Mouse (Mus musculus) lung, postnatal 0 days (tissue): ENCODE measurements around the gene Cpne6. TPM values are rescaled to one million over a fixed set of nuclear protein-coding genes. Genes with fewer than 3 reads are reported as not detected.

ENCODE experiments used
- ATAC-seq: fragments of 200-750 bp; cut with Nextera tagmentation; 2 replicates; pipeline ENCODE4 v1.8.0; 2017; ENCODE audit warnings: moderate library complexity
- DNase-seq: peaks from one replicate; pipeline ENCODE4 v3.0.0-alpha.2; 2016; ENCODE audit warnings: low spot score
- H3K27ac ChIP-seq: fragments of 300-500 bp; sonication (generic); 2 replicates; pipeline ENCODE4 v1.5.1; 2014; ENCODE audit warnings: antibody characterized with exemption, mild to moderate bottlenecking, low read length, mixed read lengths
- H3K27me3 ChIP-seq: fragments of 300-500 bp; sonication (generic); replicated peaks from 2 replicates; pipeline ENCODE4 v1.6.1; 2014; ENCODE audit warnings: low read length, mixed read lengths; ENCODE audit not compliant: insufficient read depth
- H3K36me3 ChIP-seq: fragments of 300-500 bp; sonication (generic); 2 replicates; pipeline ENCODE4 v1.6.1; 2014; ENCODE audit warnings: low read length, mixed read lengths; ENCODE audit not compliant: insufficient read depth
- H3K4me1 ChIP-seq: fragments of 300-500 bp; sonication (generic); 2 replicates; pipeline ENCODE4 v1.6.1; 2014; ENCODE audit warnings: antibody characterized with exemption, low read depth, low read length, mixed read lengths; ENCODE audit not compliant: insufficient read depth
- H3K4me2 ChIP-seq: fragments of 300-500 bp; sonication (generic); replicated peaks from 2 replicates; pipeline ENCODE4 v1.6.1; 2014; ENCODE audit warnings: low read depth, mild to moderate bottlenecking, low read length, moderate library complexity, mixed read lengths
- H3K4me3 ChIP-seq: fragments of 300-500 bp; sonication (generic); 2 replicates; pipeline ENCODE4 v1.5.1; 2014; ENCODE audit warnings: low read depth, low read length
- H3K9ac ChIP-seq: fragments of 300-500 bp; sonication (generic); replicated peaks from 2 replicates; pipeline ENCODE4 v1.6.1; 2014; ENCODE audit warnings: low read depth, mild to moderate bottlenecking
- H3K9me3 ChIP-seq: fragments of 300-500 bp; sonication (generic); 2 replicates; pipeline ENCODE4 v1.6.1; 2016; ENCODE audit warnings: low read length, mixed read lengths
- CTCF ChIP-seq: IDR thresholded peaks from 2 replicates; pipeline ENCODE4 v1.5.1; 2016; ENCODE audit warnings: antibody characterized with exemption, mild to moderate bottlenecking
- EP300 ChIP-seq: IDR thresholded peaks from 2 replicates; pipeline ENCODE4 v1.6.1; 2016; ENCODE audit warnings: antibody characterized with exemption, mild to moderate bottlenecking, control low read depth
- WGBS: fragments of 180-500 bp; shearing (Covaris S2); extraction: QIAGEN DNeasy Blood & Tissue Kit; methylation state at CpG from one replicate; pipeline ENCODE4 v1.1.7; 2014; 5-methylcytosine and 5-hydroxymethylcytosine counted together
- polyA plus RNA-seq: library from polyadenylated mRNA; unstranded; fragments of >200 nt; fragmentation: Nextera tagmentation; extraction: Ambion mirVana; gene quantifications from 2 replicates; pipeline ENCODE4 v1.2.1, GENCODE M21; 2015

The Cpne6 gene
- polyA plus RNA-seq, 1 experiment from 2014 or later = not detected

DNA sequence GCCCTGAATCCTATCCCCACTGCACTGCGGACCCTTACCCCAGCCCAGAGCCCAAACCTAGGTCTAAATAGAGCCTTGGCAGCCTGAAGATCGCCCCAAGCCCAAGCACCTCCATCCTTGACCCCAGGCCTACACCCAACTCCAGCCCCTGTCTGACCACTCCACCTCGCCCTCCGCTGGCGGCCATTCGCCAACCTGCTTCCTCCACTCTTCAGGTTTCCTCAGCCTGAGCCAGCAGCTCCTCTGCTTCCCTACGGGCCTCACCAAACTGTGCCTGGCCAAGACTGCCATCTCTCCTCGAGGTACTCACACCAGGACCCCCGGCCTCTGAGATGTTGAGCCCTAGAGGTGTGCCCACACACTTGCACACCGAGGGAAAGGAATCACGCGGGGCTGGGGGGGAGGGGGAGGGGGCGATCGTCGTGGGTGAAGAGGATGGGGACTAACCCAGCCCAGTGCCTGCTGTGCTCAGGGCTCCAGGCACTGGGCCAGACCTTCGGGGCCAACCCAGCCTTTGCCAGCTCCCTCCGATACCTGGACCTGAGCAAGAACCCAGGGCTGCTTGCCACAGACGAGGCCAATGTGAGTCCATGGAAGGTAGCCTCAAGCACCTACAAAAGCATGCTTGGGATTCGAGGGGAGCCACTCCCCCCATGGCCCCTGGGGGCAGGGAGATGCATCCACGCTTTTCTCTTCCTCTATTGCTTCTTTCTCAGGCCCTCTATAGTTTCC is 14.6 kb upstream of the Cpne6 start:
- Histone ChIP-seq H3K36me3 (no peaks in the 10 kb centered on the region), H3K27ac (no peak overlapping the region), H3K4me1 (no peaks in the 10 kb centered on the region; the same call in 1 of the 2 replicates), H3K9ac (no peak overlapping the region), H3K4me2 (no peak overlapping the region), H3K4me3 (no peak overlapping the region), H3K9me3 (no peaks in the 10 kb centered on the region), H3K27me3 (0 out of 2 replicates have a peak, but pooled peaks cover 4% of the 10 kb centered on the region)
- DNase-seq (no peak), ATAC-seq (no peak)
- TF ChIP-seq EP300 (no peak), CTCF (no peak)
- 60% methylated on average over 17 of the region's 20 CpGs for WGBS

DNA sequence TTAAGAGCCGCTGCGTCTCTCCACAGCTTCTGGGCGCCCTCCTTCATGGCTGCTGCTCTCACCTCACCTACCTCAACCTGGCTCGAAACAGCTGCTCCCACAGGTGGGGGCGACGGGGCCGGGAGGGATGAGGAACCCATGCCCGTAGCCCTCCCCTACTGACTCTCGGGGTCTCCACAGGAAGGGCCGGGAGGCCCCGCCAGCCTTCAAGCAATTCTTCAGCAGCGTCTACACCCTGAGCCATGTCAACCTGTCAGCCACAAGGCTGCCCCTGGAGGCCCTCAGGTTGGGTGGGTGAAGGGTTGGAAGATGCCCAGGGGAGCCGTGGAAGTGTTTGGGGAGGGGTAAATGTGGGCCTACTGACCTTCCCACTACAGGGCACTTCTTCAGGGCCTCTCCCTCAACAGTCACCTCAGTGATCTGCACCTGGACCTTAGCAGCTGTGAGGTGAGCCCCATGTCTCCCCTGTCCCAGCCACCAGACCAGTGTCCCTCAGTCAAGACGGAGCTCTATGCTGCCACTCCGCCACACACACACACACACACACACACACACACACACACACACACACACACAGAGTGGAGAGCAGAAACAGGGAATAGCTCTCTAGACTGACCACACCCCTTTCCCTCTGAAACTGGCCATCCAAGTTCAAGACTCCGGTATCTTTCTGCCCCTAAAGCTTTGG is 13.3 kb upstream of the Cpne6 start:
- Histone ChIP-seq H3K4me2 (no peak overlapping the region), H3K4me3 (no peak overlapping the region), H3K27me3 (no peaks in the 10 kb centered on the region), H3K9me3 (no peaks in the 10 kb centered on the region), H3K36me3 (no peaks in the 10 kb centered on the region), H3K4me1 (no peaks in the 10 kb centered on the region), H3K9ac (no peak overlapping the region), H3K27ac (no peak overlapping the region)
- DNase-seq (no peak), ATAC-seq (peak; percentile 7; the same call in 1 of the 2 replicates)
- 52% methylated on average over 14 of the region's 16 CpGs for WGBS
- no peak for TF ChIP-seq EP300

DNA sequence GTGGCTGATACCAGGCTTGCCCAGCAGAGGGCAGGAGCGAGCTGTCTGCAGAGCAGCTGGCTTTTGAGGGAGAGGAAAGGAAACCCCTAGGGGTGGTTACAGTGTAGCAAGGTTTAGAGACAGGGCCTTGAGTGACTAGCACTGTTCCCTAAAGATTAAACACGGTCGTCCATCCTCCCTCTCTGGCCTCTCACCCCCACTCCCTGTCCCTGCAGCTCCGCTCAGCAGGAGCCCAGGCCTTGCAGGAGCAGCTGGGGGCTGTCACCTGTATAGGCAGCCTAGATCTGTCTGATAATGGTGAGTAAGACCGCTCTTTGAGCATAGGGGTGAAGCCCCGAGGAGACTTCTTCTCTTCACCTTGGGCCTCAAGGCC is 12.8 kb upstream of the Cpne6 start:
- DNase-seq (peak; percentile 90), ATAC-seq (peak; percentile 74)
- TF ChIP-seq EP300 (no peak), CTCF (peak; percentile 99)
- H3K27ac ChIP-seq = no peak overlapping the region
- 24% methylated on average over 6 of the region's 6 CpGs for WGBS
- H3K4me3 ChIP-seq = no peak overlapping the region
- H3K36me3 ChIP-seq = no peaks in the 10 kb centered on the region
- no peaks in the 10 kb centered on the region for H3K9me3 ChIP-seq
- no peaks in the 10 kb centered on the region for H3K27me3 ChIP-seq
- no peaks in the 10 kb centered on the region for H3K4me1 ChIP-seq
- H3K9ac ChIP-seq = no peak overlapping the region
- H3K4me2 ChIP-seq = no peak overlapping the region

DNA sequence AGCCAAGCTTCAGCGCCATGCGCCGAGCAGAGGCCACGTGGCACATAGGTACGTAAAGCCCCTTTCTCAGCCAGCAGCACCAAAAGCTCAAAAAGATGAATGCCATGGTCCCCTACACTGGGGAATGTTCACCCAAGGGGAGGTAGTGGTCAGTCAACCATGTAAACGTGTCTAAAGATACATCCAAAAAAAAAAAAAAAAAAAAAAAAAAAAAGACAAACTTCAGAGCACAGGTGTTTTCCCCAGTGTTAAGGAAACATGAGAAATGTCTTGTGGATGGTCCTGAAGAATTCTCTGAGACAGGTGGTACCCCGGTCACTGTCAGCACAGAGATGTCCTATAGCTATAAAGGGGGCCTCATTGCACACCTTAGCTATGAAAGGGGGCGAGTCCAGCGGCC is 4.6 kb upstream of the Cpne6 start:
- TF ChIP-seq EP300 = no peak
- TF ChIP-seq CTCF = no peak
- DNase-seq (no peak), ATAC-seq (no peak)
- Histone ChIP-seq H3K4me2 (no peak overlapping the region), H3K27me3 (no peaks in the 10 kb centered on the region), H3K4me3 (no peak overlapping the region), H3K9me3 (no peaks in the 10 kb centered on the region), H3K4me1 (no peaks in the 10 kb centered on the region), H3K36me3 (no peaks in the 10 kb centered on the region), H3K27ac (no peak overlapping the region), H3K9ac (no peak overlapping the region)
- WGBS = 78% methylated on average over 9 of the region's 9 CpGs

DNA sequence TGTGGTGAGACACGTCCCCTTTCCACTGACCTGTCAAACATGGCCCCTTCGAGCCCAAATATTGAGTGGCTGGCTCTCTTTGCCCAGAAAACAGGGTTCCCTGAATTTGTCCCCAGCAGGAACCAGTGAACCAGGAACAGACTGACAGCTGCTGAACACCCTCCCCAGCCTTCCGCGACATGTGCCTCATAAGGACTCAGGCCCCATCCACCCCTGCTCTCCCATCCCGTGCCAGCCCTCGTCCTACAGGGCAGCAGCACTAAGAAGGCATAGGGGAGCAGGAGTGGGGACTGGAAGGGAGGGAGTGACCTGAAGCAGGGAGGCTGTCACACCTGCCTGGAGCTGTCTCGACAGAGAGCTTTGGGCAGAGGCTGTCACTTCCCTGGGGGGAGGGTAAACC is 2.4 kb upstream of the Cpne6 start:
- no peak overlapping the region for H3K4me2 ChIP-seq
- ATAC-seq (no peak; the same call in 1 of the 2 replicates), DNase-seq (no peak)
- no peak for TF ChIP-seq CTCF
- TF ChIP-seq EP300 = no peak
- WGBS = 40% methylated on average over 7 of the region's 7 CpGs
- no peaks in the 10 kb centered on the region for H3K36me3 ChIP-seq
- H3K4me3 ChIP-seq = no peak overlapping the region
- H3K9ac ChIP-seq = no peak overlapping the region
- H3K4me1 ChIP-seq = no peaks in the 10 kb centered on the region
- H3K9me3 ChIP-seq = no peaks in the 10 kb centered on the region
- H3K27me3 ChIP-seq = no peaks in the 10 kb centered on the region
- H3K27ac ChIP-seq = no peak overlapping the region

DNA sequence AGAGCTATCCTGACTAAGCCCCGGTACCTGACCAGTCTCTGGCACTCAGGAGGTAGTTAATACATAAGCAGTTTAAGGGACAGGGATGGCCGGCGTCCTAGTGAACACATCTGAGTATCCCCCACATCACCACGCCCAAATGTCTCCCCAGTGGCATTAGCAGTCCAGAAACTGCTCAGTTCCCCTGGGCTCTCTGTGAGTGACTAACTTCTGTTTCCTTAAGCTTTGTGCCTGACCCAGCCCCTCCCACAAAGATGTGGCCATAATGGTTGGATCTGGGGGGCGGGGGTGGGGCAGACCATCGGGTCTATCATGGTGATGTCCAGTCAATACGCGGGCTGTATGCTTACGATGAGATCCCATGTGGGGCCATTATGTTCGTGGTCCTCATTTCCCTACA is 705 bp upstream of the Cpne6 start:
- Histone ChIP-seq H3K9ac (no peak overlapping the region), H3K9me3 (no peaks in the 10 kb centered on the region), H3K36me3 (no peaks in the 10 kb centered on the region), H3K4me3 (no peak overlapping the region), H3K4me2 (no peak overlapping the region), H3K27ac (no peak overlapping the region), H3K27me3 (no peaks in the 10 kb centered on the region), H3K4me1 (no peaks in the 10 kb centered on the region)
- TF ChIP-seq CTCF = no peak
- no peak for TF ChIP-seq EP300
- WGBS = 73% methylated on average over 10 of the region's 10 CpGs
- DNase-seq (no peak), ATAC-seq (no peak)
